Mouse (Mus musculus) WW6 (cell line): ENCODE results near the gene Irf6.
A peak's percentile ranks its signal among the peaks of the same experiment; 100 is the strongest.

Source experiments
- DNase-seq: peaks from one replicate; pipeline ENCODE4 v3.0.0-alpha.2; 2013; ENCODE audit warnings: low read depth, low spot score

Irf6 gene

GRCm38 (mm10) chr1:193156316-193157110, 3.6 kb downstream of the Irf6 start:
- DNase-seq = no peak

DNA sequence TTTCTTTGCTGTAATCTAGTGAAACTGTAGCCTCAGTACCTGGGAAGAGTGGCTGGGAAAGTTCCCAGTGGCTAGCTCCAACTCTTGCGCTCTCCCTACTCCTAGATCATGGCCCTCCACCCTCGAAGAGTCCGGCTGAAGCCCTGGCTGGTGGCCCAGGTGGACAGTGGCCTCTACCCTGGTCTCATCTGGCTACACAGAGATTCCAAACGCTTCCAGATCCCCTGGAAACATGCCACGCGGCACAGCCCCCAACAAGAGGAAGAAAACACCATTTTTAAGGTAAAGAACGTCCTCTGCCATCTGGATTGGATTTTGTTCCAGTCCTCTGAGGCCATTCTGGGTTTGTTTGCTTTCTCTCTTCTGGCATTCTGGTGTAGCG, 4.2 kb downstream of the Irf6 start:
- no peak for DNase-seq

- DNase-seq = no peak
Measured at GRCm38 (mm10) chr1:193159163-193159562, 6.3 kb downstream of the Irf6 start.

- DNase-seq = no peak
Measured at GRCm38 (mm10) chr1:193159613-193160012, 6.7 kb downstream of the Irf6 start.

DNA sequence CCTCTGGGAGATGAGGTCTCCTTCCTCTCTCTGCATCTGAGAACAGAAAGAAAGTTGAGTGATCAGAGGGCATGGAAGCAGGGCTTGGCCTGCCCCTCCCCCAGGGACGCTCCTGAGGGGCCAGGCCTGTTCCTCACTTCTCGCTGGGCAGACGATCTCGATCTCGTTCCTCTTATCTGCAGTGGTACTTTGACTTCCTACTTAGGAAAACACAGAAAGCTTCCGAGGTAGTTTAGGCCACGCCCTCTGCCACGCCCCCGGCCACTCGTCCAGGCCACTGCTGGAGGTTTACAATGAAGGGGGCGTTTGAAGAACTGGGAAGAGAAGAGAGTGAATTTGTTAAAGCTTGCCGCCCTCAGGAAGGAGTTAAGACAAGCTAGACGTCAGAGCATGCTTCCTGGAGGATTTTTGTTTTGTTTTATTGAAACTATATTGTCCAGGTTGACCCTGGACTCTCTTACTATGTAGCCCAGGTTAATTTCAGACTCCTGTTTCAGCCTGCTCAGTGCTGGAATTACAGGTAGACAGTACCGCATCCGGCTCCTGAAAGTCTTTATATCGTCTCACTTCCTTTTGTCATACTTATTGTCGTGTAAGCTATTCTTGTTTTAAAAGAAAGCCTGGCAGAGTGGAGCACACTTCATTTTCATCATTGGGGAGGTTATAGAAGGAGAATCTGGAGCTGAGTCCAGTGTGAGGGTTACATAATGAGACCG, 7.6 kb downstream of the Irf6 start:
- DNase-seq = no peak

DNA sequence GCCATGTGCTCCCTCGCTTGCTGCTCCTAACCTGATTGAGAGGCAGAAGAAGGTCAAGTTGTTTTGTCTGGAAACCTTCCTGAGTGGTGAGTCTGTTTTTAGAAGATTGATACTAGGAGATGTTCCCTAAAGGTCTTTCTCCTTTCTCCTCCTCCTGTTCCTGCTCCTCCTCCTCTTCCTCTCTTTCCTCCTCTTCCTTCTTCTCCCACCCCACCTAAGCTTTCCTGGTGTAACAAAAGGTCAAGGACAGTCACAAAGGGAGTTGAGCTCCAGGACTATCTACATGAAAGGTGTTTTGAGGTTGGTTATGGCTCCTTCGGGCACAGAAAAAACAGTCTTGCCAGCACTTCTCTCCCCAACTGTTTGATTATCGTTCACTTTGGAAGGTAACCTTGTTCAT, 14.8 kb downstream of the Irf6 start, which contains the start of gene A130010J15Rik:
TSS of gene A130010J15Rik (plus strand) at position 301 of the 400 bp plus-strand sequence.
- no peak for DNase-seq

DNA sequence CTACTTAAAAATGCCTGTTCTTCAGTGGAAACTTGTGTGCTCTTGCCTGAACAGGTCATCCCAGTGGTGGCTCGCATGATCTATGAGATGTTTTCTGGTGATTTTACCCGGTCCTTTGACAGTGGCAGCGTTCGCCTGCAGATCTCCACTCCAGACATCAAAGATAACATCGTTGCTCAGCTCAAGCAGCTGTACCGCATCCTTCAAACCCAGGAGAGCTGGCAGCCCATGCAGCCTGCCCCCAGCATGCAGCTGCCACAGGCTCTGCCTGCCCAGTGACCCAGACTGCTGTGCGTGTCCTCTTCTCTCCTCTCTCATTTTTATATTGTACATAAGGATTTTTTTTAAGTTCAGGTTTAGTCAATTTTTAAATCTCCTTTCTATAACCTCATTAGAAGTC, 16.3 kb downstream of the Irf6 start:
- DNase-seq = no peak

DNA sequence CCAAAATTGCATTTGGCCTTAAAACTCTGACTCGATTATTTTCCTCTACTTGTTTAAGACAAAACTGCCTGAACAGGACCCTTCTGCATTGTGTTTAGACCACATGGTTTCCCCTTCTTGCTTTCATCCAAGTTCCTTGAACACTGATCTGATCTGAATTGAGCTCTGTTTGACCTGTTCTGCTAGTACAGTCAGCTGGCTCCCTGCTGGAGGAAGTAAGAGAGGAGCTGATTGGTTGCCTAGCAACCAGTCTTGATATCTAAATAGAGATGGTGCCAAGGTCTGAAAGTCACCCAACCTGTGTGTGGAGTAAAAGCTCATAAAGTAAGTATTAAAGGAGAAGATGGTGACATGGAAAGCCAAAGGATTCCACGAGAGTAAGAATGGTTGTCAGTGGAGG, 16.9 kb downstream of the Irf6 start:
- DNase-seq = no peak

GRCm38 (mm10) chr1:193172991-193173809, 20.3 kb downstream of the Irf6 start:
- DNase-seq = peak; percentile 93

DNA sequence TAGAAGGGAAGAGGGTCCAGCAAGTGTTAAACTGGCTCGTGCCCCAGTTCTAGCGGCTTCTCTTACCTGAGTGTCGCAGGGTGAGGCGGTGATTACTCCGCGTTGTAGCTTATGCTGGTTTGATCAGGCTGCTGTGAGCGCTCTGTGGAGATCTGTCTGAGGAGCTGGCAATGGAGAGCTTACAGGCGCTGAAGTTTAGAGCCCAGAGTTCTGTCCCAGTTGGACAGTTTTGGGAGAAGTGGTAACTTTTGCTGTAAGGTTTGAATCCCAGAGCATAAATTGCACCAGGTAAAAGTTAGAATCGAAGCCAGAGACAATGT, 20.9 kb downstream of the Irf6 start:
- DNase-seq = no peak

- DNase-seq = no peak
Measured at GRCm38 (mm10) chr1:193174143-193174733, 21.3 kb downstream of the Irf6 start.

GRCm38 (mm10) chr1:193181104-193181503, 28.2 kb downstream of the Irf6 start:
- no peak for DNase-seq

- DNase-seq = no peak
Measured at GRCm38 (mm10) chr1:193188257-193188656, 35.3 kb downstream of the Irf6 start.

GRCm38 (mm10) chr1:193189151-193189621, 36.3 kb downstream of the Irf6 start:
- no peak for DNase-seq

- no peak for DNase-seq
Measured at GRCm38 (mm10) chr1:193189771-193190170, 36.9 kb downstream of the Irf6 start.

DNA sequence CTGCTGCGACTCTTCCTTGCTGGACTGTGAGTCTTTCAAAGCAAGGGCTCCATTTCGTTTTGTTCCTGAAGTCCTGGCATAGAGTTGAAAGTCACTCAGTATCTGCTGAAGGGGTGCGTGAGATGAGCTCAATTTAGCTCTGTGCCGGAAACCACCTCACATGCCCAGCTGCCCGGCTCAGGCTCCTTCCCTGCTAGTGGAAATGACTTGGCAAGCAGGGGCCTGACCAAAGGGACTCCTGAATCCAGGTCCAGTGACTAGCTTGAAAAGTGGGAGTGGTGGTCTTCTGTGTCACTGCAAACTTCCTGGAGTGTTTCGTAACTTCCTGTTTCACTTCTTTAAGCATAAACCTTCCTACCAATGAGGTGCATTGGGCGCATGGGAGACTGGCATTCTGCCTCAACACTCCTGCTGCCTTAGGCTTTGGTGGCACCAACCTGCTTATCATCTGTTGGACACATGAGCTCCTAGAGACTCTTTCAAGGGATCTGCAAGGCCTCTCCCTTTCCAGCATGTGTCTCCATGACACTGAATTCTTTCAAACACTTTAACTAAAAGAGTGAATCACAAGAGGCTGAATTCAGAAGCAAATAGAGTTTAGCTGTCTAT, 38.9 kb downstream of the Irf6 start:
- DNase-seq = no peak

- no peak for DNase-seq
Measured at GRCm38 (mm10) chr1:193194416-193195140, 41.7 kb downstream of the Irf6 start.

GRCm38 (mm10) chr1:193195169-193195810, 42.4 kb downstream of the Irf6 start:
- DNase-seq = no peak

DNA sequence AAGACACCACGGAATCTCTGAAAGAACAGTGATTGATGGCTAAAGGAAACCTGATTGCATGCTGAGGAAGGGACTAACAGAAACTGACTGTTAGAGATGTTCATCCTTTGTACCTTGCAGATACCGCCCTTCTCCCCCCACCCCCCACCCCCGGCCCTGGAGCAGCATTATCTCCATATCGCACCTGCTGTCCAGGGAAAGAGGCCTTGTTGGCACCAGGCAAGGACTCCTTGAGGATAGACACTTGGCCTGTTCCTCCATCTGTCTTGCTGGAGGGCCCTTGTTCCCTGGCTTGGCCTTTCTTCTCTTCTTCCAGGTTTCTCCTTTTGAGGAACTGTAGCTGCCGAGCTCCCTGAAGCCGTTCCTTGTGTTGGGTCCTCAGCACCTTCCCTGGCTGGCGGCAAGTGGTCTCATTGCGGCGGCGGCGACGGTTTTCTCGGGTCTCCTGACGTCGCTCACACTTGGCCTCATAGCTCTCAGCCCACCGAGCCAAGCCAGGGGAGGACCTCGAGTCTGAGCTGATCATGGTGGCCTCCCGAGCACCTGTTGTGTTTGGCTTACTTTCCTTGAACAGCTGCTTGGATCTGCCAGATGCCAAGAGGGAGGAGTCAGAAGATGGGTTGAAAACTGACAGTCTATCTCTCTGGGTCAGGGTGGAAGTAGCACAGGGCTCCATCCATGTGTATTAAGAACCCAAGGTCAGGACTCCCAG, 44.7 kb downstream of the Irf6 start:
- no peak for DNase-seq

DNA sequence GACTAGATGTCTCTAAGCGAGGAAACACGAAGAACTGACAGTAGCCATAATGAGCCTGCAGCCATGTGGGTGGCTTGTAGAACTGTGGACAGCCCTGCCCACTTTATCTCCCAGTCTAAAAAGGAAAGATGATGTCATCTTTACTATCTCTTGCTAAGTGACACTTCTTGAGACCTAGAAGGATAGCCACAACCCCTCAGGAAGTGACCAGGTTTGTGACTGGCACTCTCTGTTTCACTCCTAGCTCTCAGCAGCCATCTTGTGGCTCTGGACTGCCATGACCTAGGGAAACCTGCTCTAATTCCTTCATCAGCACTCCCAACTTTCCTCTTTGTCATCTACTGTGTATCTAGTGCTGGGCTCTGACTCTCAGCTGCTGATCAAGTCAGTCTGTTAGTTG, 45.4 kb downstream of the Irf6 start:
- no peak for DNase-seq
